Mouse (Mus musculus) olfactory bulb, adult 2 months (tissue): ENCODE data around the gene Ruvbl2.

Experiments used
- CTCF ChIP-seq: fragments of 200-500 bp; IDR thresholded peaks from 2 replicates; pipeline ENCODE4 v1.5.1; 2012; ENCODE audit warnings: low read depth, mild to moderate bottlenecking, low read length, moderate library complexity; ENCODE audit not compliant: insufficient read depth
- POLR2A ChIP-seq: fragments of 200-500 bp; IDR thresholded peaks from 2 replicates; pipeline ENCODE4 v1.6.1; 2012; ENCODE audit warnings: mild to moderate bottlenecking, low read depth, low read length, moderate library complexity; ENCODE audit not compliant: insufficient read depth

DNA sequence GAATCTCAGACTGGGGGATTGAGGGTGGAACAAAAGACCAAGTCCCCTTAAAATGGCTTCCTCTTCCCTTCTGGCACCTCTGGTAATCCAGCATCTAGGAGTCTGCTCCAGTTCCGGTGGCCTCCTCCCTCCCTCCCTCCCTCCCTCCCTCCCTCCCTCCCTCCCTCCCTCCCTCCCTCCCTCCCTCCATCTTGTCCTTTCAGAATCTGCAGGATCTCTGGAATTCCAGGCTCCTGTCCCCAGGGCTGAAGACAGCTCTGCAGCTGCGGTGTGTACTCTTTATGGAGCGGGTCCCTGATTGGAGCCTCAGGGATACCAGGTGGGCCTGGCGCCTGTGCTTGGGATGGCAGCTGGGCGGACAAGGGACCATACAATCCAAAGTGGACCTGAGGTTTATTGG lies 23.4 kb upstream of the Ruvbl2 start:
- no peak for TF ChIP-seq CTCF
- no peak for TF ChIP-seq POLR2A
